Mouse (Mus musculus) T-helper 2 cell (primary cell): Measurements from ENCODE around the gene Polr3b.

Experiments used
- in situ Hi-C: fragments of 300-600 bp; cut with MboI, MseI; formaldehyde crosslinking; loops from one replicate; pipeline ENCODE4 v1.15.1; 2025; ENCODE audit warnings: high pct_unique_total_duplicates

Polr3b gene

GRCm38 (mm10) chr10:84610783-84611182 is 11.3 kb upstream of the Polr3b start:
- in situ Hi-C loops: no loop called here

- in situ Hi-C loops: no loop called here
Measured at GRCm38 (mm10) chr10:84611664-84612063, 10.4 kb upstream of the Polr3b start.

DNA sequence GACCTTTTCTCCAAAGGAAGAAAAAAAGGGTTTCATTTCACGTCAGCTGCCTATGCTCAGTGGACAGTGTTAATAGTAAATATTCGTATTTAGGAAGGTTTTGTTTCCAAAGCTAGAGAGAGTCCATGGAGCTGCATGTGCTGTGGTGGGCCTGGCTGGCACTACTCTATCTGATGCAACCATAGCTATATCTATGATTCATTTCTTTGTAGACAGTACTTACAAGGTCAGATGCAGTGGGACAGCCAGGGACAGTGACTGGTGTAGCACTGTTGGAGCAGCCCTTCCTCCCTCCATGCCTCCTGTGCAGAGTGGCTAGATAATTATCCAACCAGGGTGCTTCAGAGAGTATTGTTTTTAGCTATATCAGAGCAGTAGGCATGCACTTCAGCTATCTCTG is 9.8 kb upstream of the Polr3b start:
- in situ Hi-C loops: no loop called here

DNA sequence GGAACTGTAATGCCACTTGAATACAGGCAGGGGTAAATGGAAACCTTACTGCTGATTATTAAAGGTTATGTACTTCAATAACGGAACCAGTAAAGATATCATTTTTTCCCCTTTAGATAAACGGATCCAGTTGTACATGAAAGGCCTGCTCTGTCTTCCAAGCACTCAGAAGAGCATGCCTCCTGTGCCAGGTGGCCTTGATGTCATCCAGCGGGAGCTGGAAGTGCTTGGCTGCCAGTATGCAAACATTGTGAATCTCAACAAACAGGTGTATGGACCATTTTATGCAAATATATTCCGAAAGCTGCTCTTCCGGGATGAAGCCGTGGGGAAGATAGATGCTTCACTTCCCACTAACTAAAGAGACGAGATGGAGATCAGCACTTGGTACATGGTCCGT is 8.7 kb upstream of the Polr3b start:
- in situ Hi-C loops: no loop called here

DNA sequence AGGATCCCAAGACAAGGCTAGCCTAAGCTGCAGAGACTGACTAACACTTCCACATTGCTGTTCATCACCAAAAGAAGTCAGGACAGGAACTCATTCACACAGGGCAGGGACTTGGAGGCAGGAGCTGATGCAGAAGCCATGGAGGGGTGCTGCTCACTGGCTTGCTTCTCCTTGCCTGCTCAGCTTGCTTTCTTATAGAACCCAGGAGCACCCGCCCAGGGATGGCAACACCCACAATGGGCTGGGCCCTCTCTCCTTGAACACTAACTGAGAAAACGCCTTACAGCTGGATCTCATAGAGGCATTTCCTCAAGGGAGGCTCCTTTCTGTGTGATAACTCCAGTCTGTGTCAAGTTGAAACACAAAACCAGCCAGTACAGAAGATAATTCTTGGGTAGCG is 7.0 kb upstream of the Polr3b start:
- in situ Hi-C loops: no loop called here

DNA sequence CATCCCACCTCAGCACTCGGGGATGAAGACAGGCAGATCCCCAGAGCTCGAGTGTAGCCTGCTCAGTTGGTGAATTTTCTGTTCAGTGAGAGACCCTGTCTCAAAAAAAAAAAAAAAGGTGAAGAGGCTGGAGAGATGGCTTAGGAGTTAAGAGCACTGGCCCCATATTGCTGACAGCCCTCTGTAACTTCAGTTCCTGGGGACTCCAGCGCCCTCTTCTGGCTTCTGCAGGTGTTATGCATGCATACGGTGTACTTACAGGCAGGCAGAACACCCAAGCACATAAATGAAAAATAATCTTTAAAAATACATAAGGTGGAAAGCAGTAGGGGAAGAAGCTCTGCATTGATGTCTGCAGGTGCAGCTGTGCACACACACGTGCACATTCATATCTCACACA is 9.1 kb downstream of the Polr3b start:
- in situ Hi-C loops: no loop called here

GRCm38 (mm10) chr10:84632005-84632404 is 9.9 kb downstream of the Polr3b start:
- in situ Hi-C loops: no loop called here

- in situ Hi-C loops: no loop called here
Measured at GRCm38 (mm10) chr10:84636656-84637055, 14.6 kb downstream of the Polr3b start.

DNA sequence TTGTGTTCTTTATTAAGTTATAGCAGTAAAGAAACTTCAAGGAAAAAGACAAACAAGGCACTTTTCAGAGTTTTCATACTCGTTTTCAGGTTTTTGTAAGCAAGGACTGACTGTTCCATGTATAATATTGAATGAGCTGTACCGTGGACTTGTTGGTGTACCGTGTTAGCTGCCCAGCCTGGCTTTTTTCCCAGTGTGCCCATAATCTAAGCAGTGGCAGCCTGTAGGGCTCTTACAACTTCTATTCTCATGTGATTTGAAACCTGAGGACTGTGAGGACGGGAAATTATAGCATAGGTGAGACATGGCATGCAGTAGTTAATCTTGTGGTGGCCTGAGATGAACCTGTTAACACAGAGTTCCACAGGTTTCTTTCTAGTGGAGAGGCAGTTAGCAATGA is 16.3 kb downstream of the Polr3b start:
- in situ Hi-C loops: no loop called here

GRCm38 (mm10) chr10:84639525-84640287 is 17.6 kb downstream of the Polr3b start:
- in situ Hi-C loops: no loop called here

GRCm38 (mm10) chr10:84640861-84641260 is 18.8 kb downstream of the Polr3b start:
- in situ Hi-C loops: no loop called here

- in situ Hi-C loops: no loop called here
Measured at GRCm38 (mm10) chr10:84641576-84641975, 19.5 kb downstream of the Polr3b start.

DNA sequence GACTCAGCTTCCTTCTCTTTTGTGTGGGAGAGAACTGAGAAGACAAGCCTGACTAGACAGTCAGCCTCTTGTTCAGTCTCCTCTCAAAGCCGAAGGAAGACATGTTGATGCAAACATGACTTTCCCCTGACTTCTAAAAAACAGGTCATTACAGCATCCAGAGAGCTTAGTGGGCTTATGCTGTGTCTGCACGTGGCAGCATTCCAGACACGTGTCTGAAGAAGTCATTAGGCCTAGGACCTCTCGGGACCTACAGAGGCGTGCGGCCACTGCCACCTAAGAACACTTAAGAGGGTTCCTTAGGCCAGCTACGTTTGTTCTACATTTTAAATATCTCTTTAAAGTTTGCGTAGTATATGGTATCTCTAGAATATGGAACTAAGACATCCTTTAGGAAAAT is 23.8 kb downstream of the Polr3b start:
- in situ Hi-C loops: no loop called here

- in situ Hi-C loops: no loop called here
Measured at GRCm38 (mm10) chr10:84646506-84647102, 24.5 kb downstream of the Polr3b start.

DNA sequence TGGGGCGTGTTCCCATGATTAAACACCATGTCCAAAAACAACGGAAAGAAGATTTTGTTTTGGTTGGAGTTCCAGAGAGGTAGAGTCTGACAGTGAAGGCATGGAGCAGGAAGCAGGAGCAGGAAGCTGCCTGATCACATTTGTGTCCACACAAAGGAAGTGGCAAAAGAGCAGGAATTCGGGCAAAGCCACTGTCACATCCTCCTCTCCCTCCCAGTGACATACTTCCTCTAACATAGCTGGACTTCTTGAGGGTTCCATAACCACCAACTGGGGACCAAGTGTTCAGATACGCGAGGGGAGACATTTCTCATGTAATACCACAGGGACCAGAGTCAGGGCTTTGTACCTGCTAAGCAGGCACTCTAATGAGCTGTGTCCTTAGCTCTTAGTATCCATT is 25.2 kb downstream of the Polr3b start:
- in situ Hi-C loops: no loop called here

- in situ Hi-C loops: no loop called here
Measured at GRCm38 (mm10) chr10:84648911-84649310, 26.8 kb downstream of the Polr3b start.

- in situ Hi-C loops: no loop called here
Measured at GRCm38 (mm10) chr10:84654029-84654428, 31.9 kb downstream of the Polr3b start.

DNA sequence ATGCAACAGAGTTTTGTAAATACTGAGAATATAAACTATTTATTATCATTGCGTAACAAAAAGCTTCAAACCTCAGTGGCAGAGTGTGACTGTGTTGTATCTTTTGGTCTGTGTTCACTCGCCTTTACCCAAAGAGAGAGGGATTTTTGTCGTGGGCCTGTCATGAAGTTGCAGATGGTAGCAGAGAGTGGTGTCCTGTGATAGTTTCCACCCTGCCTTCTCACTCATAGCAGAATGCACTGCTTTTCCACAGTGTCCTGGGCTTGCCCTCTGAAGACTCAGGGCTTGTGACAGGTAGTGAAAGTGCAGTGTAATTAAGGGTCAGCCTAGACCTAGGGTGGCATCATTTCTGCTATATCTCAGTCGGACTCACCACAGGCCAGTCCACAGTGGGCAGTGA is 32.6 kb downstream of the Polr3b start:
- in situ Hi-C loops: no loop called here

DNA sequence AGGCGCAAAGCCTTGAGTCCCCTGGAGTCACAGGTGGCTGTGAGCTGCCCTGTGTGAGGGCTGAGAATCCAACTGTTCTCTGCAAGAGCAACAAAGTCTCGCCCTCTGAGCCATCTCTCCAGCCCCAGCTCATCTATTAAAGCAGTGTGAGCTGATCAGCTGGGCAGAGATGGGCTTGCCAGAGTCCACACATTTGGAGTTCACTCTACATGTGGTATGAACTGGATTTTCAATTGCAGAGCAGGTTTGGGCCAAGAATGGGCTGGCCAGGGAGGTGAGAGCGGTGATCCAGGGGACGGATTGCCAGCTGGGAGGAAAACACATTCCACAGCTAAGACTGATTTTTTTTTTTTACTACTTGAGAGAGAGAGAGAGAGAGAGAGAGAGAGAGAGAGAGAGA is 34.5 kb downstream of the Polr3b start:
- in situ Hi-C loops: no loop called here

DNA sequence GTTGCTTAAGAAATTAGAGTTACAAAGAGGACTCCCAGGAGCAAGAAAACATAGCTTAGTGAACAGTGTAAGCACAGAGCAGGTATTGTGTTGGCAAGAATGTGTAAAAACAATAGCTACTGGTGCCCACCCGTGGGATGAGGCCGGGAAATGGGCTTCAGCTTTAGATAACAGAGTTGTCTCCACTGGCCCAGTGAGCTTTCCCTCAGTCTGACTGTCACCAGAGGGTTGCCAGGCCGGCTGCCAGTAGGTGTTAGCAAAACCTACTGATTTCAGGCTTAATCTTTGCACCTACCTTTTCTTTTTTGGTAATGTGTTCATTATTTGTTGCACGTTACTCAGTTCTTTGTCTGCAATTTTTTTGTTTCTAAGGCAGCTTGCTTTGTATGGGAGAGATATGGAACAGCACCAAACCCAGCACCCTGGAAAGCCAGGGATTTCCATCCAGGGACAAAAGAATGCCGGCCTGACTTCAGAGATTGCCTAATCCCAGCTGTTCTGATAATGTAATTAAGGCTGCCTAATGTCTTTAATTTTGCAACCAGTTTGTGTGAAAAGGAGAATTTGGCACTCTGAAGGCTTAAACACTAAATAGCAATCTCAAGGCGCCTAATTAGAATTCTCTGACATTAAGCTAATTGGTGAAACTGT is 35.5 kb downstream of the Polr3b start:
- in situ Hi-C loops: no loop called here

GRCm38 (mm10) chr10:84658088-84658848 is 36.2 kb downstream of the Polr3b start:
- in situ Hi-C loops: no loop called here

GRCm38 (mm10) chr10:84659281-84659680 is 37.2 kb downstream of the Polr3b start:
- in situ Hi-C loops: no loop called here
